Mouse (Mus musculus) erythroblast, adult 5-6 weeks (primary cell): Measurements from ENCODE around the gene Actl6a. TPM values are rescaled to one million over a fixed set of nuclear protein-coding genes. Genes with fewer than 3 reads are reported as not detected.
"Not testable (repeated sequence)": the region's sequence is repeated elsewhere in the genome, so short reads cannot be mapped to it uniquely, and the experiment has no call there.

Experiments used
- ATAC-seq: replicated peaks from 2 replicates; pipeline ENCODE4 v1.8.0; 2016; ENCODE audit warnings: moderate number of reproducible peaks, mild to moderate bottlenecking, moderate TSS enrichment, inconsistent platforms; ENCODE audit not compliant: poor library complexity, low FRiP score, severe bottlenecking
- total RNA-seq, 2 experiments: library from RNA; stranded (forward) in 1 of 2; stranded (reverse) in 1 of 2; fragments of 150-400 nt in 1 of 2; fragments of 200-764, 138-1000 nt in 1 of 2; gene quantifications; 2 replicates each; pipeline versions ENCODE4 v1.2.3 to v1.2.4; 2015 to 2017; ENCODE audit warnings: low replicate concordance in 2 of 2

Actl6a gene
- total RNA-seq, 2 experiments from 2014 or later: 22.0 to 49.2 TPM

GRCm38 (mm10) chr3:32742276-32742780 is 36.2 kb downstream of the Actl6a start:
- ATAC-seq: no peak

DNA sequence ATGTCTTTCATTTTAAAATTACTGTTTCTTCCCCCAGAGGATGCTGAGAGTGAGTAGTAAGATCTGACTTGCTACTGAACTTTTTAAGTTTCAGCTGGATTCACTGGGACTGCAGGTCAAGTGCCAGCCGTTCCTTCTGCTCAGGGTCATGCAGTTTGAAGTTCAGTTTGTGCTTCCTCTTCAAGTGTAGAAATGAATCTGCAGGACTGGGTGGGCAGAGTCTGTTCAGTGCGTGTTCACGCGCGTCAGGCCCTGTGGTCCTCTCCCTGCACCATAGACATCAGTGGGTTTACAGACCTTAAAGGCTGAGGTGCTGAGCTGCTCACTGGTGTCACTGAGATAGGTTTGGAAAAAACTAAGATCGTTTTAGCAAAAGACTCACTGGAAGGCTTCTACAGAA is 38.9 kb downstream of the Actl6a start:
- ATAC-seq: no peak

GRCm38 (mm10) chr3:32745426-32745825 is 39.3 kb downstream of the Actl6a start:
- not testable (repeated sequence) for ATAC-seq

DNA sequence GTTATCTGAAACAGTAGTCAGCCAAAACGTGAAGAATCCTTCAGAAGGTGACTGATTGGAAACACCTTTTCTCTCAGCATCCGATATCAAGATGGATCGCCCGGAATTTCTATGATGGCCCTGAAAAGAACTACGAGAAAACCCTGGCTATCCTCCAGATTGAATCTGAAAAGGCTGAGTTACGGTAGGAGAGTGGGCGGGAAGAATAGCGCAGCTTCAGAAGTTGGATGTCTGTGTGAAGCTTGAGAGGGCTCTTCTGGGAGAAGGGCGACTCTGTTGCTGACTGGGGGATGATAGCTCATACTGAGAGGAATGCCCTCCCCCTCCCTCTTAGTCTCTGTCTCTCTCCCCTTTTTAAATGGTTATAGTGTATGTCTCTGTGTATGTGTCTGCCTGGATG is 42.3 kb downstream of the Actl6a start:
- ATAC-seq: no peak

GRCm38 (mm10) chr3:32749820-32750579 is 43.9 kb downstream of the Actl6a start:
- no peak for ATAC-seq

GRCm38 (mm10) chr3:32754384-32754915 is 48.4 kb downstream of the Actl6a start:
- ATAC-seq: no peak

DNA sequence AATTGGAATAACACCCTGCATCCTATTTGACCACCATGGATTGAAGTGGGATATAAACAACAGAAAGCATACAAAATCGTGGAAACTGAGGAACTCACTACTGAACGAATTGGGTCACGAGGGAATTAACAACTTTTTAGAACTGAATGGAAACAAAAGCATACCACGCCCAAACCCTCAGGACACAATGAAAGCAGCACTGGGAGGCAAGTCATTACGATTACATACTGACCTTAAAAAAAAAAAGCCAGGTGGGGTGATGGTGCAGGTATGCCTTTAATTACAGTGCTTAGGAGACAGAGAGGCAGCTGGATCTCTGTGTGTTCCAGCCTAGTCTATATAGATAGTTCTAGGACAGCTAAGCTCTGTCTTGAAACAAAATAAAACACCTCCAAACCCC is 53.1 kb downstream of the Actl6a start:
- no peak for ATAC-seq

DNA sequence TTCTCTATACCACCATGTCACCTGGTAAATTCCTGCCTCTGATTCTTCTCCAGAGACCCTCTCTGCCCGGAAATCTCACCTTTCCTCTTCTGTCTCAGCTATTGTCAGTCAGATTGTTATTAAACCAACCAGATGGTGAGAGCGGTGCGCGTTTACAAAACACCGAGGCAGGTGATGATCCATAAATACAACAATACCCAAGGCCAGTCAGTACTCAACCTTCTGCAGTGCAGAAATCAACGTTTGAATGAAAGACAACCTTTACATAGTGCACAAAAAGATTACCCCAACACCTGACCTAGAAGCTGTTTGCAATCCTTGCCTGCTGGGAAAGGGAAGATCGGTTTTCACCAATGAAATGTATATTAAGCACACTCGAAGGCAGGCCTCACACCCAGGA is 56.9 kb downstream of the Actl6a start:
- ATAC-seq: no peak

DNA sequence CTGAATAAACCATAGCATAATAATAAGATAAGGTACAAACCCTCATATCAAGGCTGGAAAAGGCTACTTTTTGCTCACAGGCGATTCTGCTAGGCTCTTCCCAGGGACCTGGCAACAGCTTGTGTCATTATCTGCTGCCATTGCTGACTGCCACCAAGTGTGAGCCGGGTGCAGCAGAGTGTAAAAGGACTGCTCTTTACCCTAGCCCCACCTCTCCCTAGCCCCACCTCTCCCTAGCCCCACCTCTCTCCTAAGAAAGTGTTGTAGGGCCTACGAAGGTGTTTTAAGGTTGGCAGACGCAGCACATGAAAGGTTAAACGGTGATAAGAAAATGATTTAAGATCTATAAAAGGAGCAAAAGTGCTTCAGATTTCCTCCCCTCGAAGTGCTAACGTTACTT is 57.8 kb downstream of the Actl6a start:
- ATAC-seq: no peak

DNA sequence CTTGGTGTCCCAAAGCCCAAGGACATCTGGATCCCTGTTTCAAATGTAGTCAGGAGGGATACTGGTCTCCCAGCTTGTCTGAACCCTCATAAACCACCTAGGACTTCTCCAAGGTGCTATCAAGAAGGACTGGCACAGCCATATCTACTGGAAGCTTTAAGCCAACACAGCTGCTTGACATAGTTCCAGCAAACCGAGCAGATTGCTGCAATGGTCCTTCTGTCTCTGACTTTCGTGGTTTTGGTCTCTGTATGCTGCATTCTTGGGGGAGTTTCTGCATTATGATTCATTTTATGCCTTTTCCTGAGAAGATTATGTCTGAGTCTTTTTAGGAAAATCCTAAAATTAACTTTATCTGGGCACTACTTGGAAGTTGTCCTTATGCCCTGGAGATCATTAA is 64.7 kb downstream of the Actl6a start:
- ATAC-seq: no peak

Other genes with a start within 250 kb of the Actl6a start
- gene Kcnmb3, start 214.1 kb upstream of the Actl6a start, total RNA-seq (2015; ENCODE audit: low replicate concordance): not detected in 2 replicates
- gene Kcnmb3, start 214.1 kb upstream of the Actl6a start, total RNA-seq (2017; ENCODE audit: low replicate concordance): not detected in 2 replicates
- gene Zfp639, start 196.0 kb upstream of the Actl6a start, total RNA-seq (2015; ENCODE audit: low replicate concordance): 14.4 and 20.3 TPM in 2 replicates
- gene Zfp639, start 196.0 kb upstream of the Actl6a start, total RNA-seq (2017; ENCODE audit: low replicate concordance): 10.3 and 11.2 TPM in 2 replicates
- gene Mfn1, start 176.8 kb upstream of the Actl6a start, total RNA-seq (2015; ENCODE audit: low replicate concordance): 6.7 and 28.6 TPM in 2 replicates
- 37.8 and 40.3 TPM in 2 replicates for gene Mfn1, start 176.8 kb upstream of the Actl6a start, total RNA-seq (2017; ENCODE audit: low replicate concordance)
- 4.0 and 4.2 TPM in 2 replicates for gene Gnb4, start 89.7 kb upstream of the Actl6a start, total RNA-seq (2015; ENCODE audit: low replicate concordance)
- gene Gnb4, start 89.7 kb upstream of the Actl6a start, total RNA-seq (2017; ENCODE audit: low replicate concordance): 0.51 and 3.8 TPM in 2 replicates
- 40.0 and 41.8 TPM in 2 replicates for gene Ndufb5, start 30.7 kb downstream of the Actl6a start, total RNA-seq (2015; ENCODE audit: low replicate concordance)
- 35.4 and 35.8 TPM in 2 replicates for gene Ndufb5, start 30.7 kb downstream of the Actl6a start, total RNA-seq (2017; ENCODE audit: low replicate concordance)
- 3.7 and 22.8 TPM in 2 replicates for gene Mrpl47, start 31.3 kb downstream of the Actl6a start, total RNA-seq (2015; ENCODE audit: low replicate concordance)
- 3.3 and 6.0 TPM in 2 replicates for gene Mrpl47, start 31.3 kb downstream of the Actl6a start, total RNA-seq (2017; ENCODE audit: low replicate concordance)
- not detected in 2 replicates for gene Usp13, start 111.2 kb downstream of the Actl6a start, total RNA-seq (2015; ENCODE audit: low replicate concordance)
- not detected in 2 replicates for gene Usp13, start 111.2 kb downstream of the Actl6a start, total RNA-seq (2017; ENCODE audit: low replicate concordance)